Mouse (Mus musculus) bone marrow, adult 2 months (tissue): ENCODE measurements at regions not wholly inside any gene's neighbourhood (a gene's known extent, or its start where the extent isn't known, plus 50 kb on each side); places are given as distances from the start of the nearest gene placed in this dataset.

ENCODE experiments used
- CTCF ChIP-seq: fragments of 200-500 bp; IDR thresholded peaks from 2 replicates; pipeline ENCODE4 v1.5.1; 2011; ENCODE audit warnings: low read length, control low read depth; ENCODE audit not compliant: control insufficient read depth, insufficient read depth
- POLR2A ChIP-seq: fragments of 200-500 bp; IDR thresholded peaks from 2 replicates; pipeline ENCODE4 v1.6.1; 2011; ENCODE audit warnings: low read depth, mild to moderate bottlenecking, control low read depth, low read length, borderline replicate concordance; ENCODE audit not compliant: control insufficient read depth

DNA sequence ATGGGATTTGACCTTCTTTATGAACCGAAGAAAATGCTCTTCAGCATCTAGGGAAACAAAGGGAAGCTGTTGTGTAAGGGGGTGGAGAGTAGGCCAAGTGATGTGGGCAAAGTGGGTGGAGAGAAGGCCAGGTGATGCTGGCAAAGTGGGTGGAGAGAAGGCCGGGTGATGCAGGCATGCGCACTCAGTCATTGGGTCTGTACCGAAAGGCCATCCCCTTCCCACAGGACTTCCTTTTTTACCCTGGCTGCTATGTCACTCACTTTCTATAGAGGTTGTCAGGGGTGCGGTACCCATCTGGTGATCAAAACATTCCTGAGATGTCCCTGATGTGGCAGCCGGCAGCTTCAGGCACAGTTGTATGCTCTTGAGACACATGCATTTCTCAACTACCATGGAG is 131.2 kb upstream of the Prok2 start:
- TF ChIP-seq CTCF (no peak), POLR2A (no peak)
